Mouse (Mus musculus) left cerebral cortex, adult 8-10 months (tissue): ENCODE results near the gene Pex12. TPM values are rescaled to one million over a fixed set of nuclear protein-coding genes. Genes with fewer than 3 reads are reported as not detected.
"Not testable (repeated sequence)": the region's sequence is repeated elsewhere in the genome, so short reads cannot be mapped to it uniquely, and the experiment has no call there.

ENCODE experiments used
- DNase-seq, 2 experiments: peaks; one replicate each; pipeline ENCODE4 v3.0.0; 2022; ENCODE audit warnings: low spot score in 2 of 2
- total RNA-seq, 4 experiments: library from RNA; stranded (reverse); gene quantifications; 2 replicates each; pipeline ENCODE4 v1.2.4; 2022

Pex12 gene
- total RNA-seq, 4 experiments from 2014 or later = 13.0 to 15.0 (median 13.8) TPM

DNA sequence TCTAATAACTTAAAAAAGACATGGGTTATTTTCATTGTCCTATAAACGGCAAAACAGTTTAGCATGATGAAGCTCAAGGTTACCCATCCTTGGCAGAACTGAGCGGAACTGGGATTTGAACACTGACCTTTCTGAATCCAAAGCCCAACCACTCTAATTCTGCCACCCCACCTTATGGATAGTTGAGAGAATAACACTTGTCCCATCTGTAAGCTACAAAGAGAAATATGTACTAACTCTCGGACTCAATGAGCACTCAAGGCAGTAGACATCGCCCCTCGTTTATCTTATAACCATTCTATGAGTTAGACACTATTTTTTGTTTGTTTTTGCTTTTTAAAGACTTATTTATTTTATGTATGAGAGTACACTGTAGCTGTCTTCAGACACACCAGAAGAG lies 13.3 kb downstream of the Pex12 start:
- DNase-seq = no peak

DNA sequence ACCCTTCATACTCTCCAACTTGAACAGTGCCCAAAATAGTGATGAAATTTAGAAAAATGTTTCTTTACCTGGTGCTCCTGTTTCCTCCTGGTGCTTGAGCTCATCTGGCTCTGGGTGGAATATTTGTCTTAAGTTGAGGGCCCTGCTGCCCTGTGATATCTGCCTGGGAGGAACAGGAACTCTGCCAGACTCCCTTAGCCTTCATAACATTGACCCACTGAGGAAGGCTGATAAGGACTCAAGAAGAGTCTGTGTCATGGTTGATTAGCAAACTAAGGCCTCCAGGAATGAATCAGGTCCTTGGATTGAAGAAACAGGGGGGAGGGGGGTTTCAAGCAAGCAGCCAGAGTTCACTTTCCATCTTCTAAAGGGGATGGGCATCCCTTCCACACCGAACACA lies 15.8 kb downstream of the Pex12 start, which contains the start of gene Slfn14:
TSS of gene Slfn14 (minus strand) at position 161 of the 400 bp plus-strand sequence.
- no peak for DNase-seq

DNA sequence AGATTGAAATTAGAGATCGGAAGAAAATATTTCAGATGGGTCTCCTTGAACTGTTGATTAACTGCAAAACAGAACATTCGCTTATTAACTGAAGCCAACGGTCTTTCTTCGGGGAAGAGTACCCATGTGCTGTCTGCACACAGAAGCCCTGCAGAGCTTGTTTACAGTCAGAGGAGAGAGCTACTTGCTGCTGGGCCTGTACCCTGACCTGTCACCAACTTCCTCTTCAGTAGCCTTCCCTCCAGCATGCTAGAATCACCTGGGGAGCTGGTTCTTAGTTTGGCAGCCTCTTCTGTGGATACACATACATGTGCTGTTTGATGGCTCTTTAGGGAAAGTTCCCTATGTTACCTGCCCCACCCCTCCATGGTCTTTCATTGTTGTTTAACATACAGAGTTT lies 16.8 kb downstream of the Pex12 start:
- DNase-seq = no peak

DNA sequence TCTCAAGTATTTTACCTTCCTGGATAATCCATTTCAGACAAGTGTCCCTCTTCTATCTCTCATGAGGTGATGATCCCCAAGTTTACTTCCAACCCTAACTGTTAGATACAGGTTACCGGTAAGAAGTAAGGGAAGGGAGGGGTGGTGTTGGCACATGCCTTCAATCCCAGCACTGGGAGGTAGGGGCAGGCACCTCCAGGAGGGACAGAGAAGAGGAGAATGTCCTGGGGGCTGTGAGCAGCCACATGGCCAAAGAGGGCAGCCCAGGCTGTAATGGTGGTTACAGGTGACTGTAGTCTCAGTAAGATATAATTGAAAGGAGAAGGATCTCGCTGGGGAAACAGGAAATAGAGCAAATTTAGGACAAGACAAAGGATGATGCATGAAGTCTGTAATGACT lies 20.3 kb downstream of the Pex12 start:
- DNase-seq = no peak

DNA sequence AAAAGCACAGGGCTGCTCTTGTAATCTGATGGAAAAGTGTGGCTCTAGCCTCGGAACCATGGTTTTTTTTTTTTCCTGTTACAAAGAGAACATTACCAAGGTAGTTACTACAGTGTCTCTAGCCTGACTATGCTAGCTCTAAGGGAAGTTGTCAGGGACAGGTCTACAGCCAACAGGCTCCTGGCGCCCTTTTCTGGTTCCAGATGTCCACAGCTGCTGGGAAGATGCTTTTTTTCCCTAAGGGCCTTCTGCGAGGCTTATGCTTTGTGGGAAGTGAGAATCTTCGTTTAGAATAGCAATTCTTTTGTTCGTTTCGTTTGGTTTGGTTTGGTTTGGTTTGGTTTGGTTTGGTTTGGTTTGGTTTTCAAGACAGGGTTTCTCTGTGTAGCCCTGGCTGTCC lies 22.7 kb downstream of the Pex12 start:
- DNase-seq = no peak

DNA sequence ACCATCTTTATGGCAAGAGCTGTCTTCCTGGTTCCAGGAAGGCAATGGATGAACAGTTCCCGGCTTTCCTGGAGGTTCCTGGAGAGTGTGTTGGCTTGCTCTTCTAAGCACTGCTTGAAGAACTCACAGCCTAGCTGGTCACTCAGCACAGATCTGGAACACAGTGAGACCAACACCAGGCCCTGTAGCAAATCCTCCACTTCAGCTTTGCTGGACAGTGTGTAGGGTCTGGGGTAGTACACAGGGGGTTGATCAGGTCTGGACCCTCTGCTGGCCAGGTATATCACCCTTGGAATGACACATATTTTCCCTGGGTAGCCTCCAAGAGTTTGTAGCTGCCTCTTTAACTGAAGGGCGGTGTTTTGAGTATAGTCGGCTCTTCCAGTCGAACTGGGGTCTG lies 23.4 kb downstream of the Pex12 start:
- DNase-seq = no peak

DNA sequence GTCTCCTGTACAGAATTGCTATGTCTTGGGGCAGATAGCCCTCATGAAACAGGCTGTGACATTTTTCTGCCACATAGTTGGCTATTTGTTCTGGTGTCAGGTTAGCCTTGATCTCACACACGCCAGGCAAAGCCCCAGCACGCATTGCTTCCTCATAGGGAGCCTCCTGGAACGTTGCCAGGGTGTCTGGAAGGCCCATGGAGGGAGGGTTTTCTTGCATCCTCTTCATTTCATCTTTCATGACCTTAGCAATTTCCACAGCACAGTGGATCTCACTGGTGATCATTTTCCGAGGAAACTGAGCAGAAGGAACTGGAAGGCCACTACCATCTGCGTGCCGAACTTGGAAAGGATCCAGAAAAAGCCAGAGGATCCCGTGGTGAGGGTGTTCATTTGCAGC lies 26.1 kb downstream of the Pex12 start:
- no peak for DNase-seq

DNA sequence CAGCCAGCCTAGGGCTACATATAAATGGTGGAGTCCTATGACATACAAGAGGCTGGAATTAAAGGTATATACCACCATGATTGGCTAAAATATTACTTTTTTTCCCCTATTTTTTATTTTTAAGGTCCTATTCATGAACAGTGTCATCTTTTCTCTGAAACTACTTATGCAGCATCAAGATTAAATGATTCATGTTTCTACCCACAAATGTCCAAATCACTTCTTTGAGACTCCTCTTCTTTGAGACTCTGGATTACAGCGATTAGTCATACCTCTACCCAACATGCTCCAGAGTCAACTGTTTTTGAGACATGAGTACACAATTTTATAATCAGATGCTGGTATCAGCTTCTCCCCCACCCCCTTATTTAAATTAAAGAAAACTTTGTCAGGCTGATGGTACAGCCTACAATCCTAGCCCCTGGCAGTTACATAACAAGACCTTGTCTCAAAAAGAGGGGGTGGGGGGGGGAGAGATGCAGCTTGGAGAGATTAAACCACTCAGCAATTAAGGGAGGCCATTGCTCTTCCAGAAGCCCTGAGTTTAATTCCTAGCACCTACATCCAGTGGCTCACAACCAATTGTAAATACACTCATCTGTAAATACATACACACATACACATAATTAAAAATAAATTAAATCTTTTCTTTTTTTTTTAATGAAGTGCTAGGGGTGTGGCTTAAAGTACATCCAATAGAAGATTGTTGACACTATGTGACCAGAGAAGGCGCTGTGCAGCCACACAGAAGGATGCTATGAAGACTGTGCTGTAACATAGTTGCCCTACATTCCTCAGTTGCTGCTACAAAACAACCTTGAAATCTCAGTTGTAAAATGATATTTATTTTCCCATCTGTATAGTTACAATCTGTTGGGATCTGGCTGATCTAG lies 30.2 kb downstream of the Pex12 start:
- no peak for DNase-seq

DNA sequence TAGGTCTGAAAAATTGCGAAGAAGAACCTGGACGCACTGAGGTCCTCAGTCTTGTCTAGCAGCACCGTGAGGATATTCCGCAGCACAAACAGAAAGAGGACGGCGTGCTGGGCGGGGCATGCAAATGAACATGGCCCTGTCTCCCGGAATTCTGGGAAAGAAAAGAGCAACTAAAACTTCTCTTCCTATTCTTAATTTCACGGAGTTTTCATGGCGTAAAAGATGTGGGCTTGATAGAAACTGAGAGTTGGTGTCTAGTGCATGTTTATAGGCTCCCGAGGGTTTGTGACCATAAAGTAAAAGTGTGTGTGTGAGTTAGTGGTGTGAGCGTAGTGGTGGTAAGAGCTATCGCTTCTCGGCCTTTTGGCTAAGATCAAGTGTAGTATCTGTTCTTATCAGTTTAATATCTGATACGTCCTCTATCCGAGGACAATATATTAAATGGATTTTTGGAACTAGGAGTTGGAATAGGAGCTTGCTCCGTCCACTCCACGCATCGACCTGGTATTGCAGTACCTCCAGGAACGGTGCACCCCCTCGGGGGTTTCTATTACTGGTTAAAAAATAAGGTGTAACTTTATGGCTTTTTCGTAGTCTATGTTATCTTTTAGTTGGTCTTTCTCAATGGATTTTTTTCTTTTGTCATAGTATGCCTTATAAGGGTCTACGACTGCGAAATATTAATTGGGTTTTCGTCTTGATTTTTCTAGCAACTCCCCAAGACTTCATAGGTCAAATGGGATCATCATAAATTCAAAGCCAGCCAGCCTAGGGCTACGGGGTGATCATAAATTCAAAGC lies 31.0 kb downstream of the Pex12 start:
- peak; percentile 69 to 76 for DNase-seq

DNA sequence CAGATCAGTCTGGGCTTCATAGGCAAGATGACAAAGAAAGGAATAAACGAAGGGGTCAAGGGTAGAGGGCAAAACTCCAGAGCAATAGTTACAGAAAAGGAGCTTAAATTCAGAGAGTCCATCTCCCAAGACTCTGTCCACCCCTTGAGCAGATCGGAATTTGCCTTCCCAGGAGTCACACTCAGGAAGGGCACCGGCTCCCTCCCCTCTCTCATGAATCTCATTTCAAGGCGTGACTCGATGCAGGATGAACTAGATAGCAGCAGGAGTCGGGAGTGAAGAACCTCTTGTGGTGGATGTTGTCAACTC lies 31.6 kb downstream of the Pex12 start:
- no peak for DNase-seq

DNA sequence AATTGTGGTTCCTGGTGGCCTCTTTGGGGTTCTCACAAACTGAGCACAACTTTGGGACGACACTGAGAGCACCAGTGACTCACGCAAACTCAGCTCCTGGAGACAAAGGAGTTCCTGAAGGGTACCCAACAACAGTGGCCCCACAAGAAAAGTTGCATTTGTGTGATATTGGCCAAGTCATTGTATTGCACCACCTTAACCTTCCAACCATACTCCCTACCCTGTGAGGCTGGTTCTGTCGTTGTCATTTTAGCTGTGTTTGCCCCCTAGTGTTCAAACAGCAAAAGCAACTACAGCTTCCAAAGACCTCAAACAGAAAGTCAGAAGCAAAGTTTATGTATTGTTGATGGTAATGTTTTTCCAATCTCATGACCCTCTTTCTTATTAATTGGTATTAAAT lies 39.2 kb downstream of the Pex12 start:
- no peak for DNase-seq

DNA sequence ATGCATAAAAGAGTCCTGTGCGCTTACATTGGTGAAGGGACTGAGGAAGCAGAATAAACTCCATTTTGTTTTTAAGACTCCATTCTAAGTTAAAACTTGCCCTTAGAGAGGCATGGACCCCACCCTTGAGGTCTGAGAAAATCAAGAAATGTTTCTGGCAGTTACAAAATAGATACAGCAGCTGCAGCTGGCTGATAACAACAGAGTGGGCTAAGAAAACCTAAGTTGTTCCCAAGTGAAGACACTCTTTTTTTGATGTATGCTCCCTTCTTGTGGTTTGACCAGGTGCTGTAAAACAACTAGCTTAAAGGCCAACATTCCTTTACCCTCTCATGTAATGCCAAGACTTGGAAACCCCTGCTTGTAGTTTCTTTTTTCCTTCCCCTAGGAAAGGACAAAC lies 39.7 kb downstream of the Pex12 start:
- no peak for DNase-seq

DNA sequence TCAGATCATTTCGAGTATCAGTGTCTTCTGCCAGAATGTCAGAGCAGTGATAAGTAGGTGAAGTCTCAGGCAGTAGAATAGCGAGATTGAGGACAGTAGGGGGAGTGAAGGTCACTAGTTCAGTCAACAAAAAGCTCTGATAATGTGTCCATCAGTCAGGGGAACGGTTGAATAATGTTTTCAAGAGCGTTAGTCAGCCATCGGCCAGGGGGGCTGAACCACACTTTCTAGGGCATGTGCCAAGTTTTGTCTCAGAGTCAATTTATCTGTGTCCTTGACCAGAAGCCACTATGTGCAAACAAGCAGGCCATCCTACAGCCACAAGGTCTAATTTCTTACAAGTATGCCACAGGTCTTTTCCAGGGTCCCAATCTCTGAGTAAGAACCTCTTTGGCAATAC lies 45.2 kb downstream of the Pex12 start:
- not testable (repeated sequence) for DNase-seq

Other genes with a start within 250 kb of the Pex12 start
- 1 to 10 TPM; 1.1 to 1.7 (median 1.3) TPM for gene Slfn2, start 237.5 kb downstream of the Pex12 start, total RNA-seq
- gene Slfn1, start 185.7 kb downstream of the Pex12 start, total RNA-seq = not detected
- gene Slfn4, start 127.4 kb downstream of the Pex12 start, total RNA-seq = not detected
- under 1 TPM; 0.35 to 0.59 (median 0.38) TPM for gene Slfn3, start 111.3 kb downstream of the Pex12 start, total RNA-seq
- gene Slfn14, start 15.9 kb downstream of the Pex12 start, total RNA-seq = not detected
- gene Ap2b1, start 3.6 kb downstream of the Pex12 start, total RNA-seq = 100 to 1,000 TPM; 255 to 290 (median 271) TPM
- 100 to 1,000 TPM; 253 to 298 (median 277) TPM for gene Rasl10b, start 106.6 kb upstream of the Pex12 start, total RNA-seq
- under 1 TPM in 3 of 4 experiments, not detected in 1; 0.11 to 0.27 (median 0.14) TPM for gene Gas2l2, start 126.9 kb upstream of the Pex12 start, total RNA-seq
- gene 1700020L24Rik, start 135.1 kb upstream of the Pex12 start, total RNA-seq = 1 to 10 TPM in 1 of 4 experiments, under 1 TPM in 2, not detected in 1; 0.59 to 1.3 (median 0.80) TPM
- gene Mmp28, start 160.5 kb upstream of the Pex12 start, total RNA-seq = 1 to 10 TPM; 3.7 to 5.0 (median 4.2) TPM
- 10 to 100 TPM; 50.1 to 67.1 (median 54.3) TPM for gene Taf15, start 170.5 kb upstream of the Pex12 start, total RNA-seq
- gene Heatr9, start 219.6 kb upstream of the Pex12 start, total RNA-seq = not detected
- gene Ccl5, start 227.9 kb upstream of the Pex12 start, total RNA-seq = 1 to 10 TPM in 1 of 4 experiments, not detected in 3; 1.1 TPM